Mouse (Mus musculus): ENCODE measurements around the gene Gatd1. TPM values are rescaled to one million over a fixed set of nuclear protein-coding genes. Genes with fewer than 3 reads are reported as not detected.
"Not testable (repeated sequence)": the region's sequence is repeated elsewhere in the genome, so short reads cannot be mapped to it uniquely, and the experiment has no call there.

The Gatd1 gene
- polyA plus RNA-seq, 1 experiment from 2014 or later, result 56.4 TPM

DNA sequence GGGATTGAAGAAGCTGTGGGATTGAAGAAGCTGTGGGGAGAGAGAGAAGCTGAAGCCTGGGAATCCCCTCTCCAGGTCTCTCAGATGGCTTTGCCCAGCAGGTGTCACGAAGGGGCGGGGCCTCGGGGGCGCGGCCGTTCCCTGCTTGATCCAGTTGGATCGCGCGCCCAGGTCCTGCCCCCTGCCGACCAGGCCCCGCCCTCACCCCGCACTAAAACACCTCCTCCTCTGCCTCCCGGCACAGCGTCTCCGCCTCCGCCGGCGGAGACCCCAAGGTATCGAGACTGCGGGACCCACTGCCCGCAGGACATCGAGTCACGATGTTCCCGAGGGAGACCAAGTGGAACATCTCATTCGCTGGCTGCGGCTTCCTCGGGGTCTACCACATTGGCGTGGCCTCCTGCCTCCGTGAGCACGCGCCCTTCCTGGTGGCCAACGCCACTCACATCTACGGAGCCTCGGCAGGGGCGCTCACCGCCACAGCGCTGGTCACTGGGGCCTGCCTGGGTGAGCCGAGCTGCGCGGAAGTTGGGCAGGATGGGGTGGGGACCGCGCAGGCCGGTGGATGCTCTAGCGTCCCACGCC is 41.1 kb upstream of the Gatd1 start, which contains the start of gene Pnpla2:
TSS of gene Pnpla2 (plus strand) at position 232 of the 585 bp plus-strand sequence.
- Histone ChIP-seq H3K27ac (peak within 1 kb of the TSS; percentile 69), H3K27me3 (ENCODE audit: low read depth, poor library complexity, severe bottlenecking) (peaks cover 37% of the 10 kb centered on the region), H3K9me3 (replicated peaks) (no peaks in the 10 kb centered on the region), H3K36me3 (peaks cover 28% of the 10 kb centered on the region), H3K4me3 (peak within 1 kb of the TSS; percentile 60), H3K4me1 (peaks cover 28% of the 10 kb centered on the region)
- peak; percentile 93 for DNase-seq (ENCODE audit: low spot score)
- under 1% methylated on average over 45 of the region's 45 CpGs for WGBS

DNA sequence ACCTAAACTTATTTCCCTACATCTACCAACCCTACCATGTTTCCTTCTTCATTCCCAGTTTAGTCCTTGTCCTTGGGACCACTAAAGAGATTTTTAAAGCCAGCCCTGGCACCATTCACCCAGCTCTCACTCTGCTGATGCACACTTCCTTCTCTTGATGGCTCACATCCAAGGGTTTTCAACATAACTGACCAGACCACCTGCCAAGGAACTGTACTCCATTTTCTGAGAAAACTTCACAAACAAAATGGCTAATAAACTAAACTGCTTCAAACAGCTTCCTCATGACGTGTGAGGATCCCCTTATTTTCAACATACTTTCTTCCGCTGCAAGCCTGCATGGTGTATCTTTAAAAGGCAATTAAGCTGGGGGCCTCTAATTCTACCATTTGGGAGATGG is 39.7 kb upstream of the Gatd1 start:
- Histone ChIP-seq H3K27ac (no peak overlapping the region), H3K4me3 (no peak overlapping the region), H3K9me3 (replicated peaks) (no peaks in the 10 kb centered on the region), H3K27me3 (ENCODE audit: low read depth, poor library complexity, severe bottlenecking) (peaks cover 22% of the 10 kb centered on the region), H3K4me1 (peaks cover 33% of the 10 kb centered on the region), H3K36me3 (peaks cover 38% of the 10 kb centered on the region)
- WGBS, result 71% methylated on average over 2 of the region's 2 CpGs
- DNase-seq (ENCODE audit: low spot score), result no peak

- peaks cover 7% of the 10 kb centered on the region; the same call in 1 of the 2 replicates for H3K27me3 ChIP-seq (ENCODE audit: low read depth, poor library complexity, severe bottlenecking)
- no peaks in the 10 kb centered on the region for H3K9me3 ChIP-seq (replicated peaks)
- no peak overlapping the region for H3K27ac ChIP-seq
- no peak for DNase-seq (ENCODE audit: low spot score)
- no peak overlapping the region for H3K4me3 ChIP-seq
- peaks cover 42% of the 10 kb centered on the region for H3K36me3 ChIP-seq
- H3K4me1 ChIP-seq, result peaks cover 39% of the 10 kb centered on the region
Observed at GRCm38 (mm10) chr7:141451928-141452327, 38.0 kb upstream of the Gatd1 start.

GRCm38 (mm10) chr7:141447110-141447991 is 33.4 kb upstream of the Gatd1 start, which contains the start of gene Rplp2:
TSS of gene Rplp2 (plus strand) at chr7:141447370.
- Histone ChIP-seq H3K4me3 (peak within 1 kb of the TSS; percentile 89), H3K36me3 (peaks cover 43% of the 10 kb centered on the region), H3K27me3 (ENCODE audit: low read depth, poor library complexity, severe bottlenecking) (no peaks in the 10 kb centered on the region), H3K27ac (peak within 1 kb of the TSS; percentile 96), H3K4me1 (peaks cover 34% of the 10 kb centered on the region), H3K9me3 (replicated peaks) (no peaks in the 10 kb centered on the region)
- WGBS, result under 1% methylated on average over 63 of the region's 63 CpGs
- peak; percentile 91 for DNase-seq (ENCODE audit: low spot score)

DNA sequence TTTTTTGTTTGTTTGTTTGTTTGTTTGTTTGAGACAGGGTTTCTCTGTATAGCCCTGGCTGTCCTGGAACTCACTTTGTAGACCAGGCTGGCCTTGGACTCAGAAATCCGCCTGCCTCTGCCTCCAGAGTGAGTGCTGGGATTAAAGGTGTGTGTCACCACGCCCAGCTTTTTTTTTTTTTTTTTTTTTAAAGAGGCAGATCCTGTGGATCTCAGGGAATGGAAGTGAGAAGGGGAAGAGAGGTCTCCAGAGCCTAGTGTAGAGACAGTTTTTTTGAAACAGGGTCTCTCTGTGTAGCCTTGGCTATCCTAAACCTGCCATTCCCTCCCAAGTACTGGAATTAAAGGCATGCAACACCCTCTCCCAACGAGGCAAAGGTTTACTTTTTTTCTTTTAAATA is 32.4 kb upstream of the Gatd1 start:
- peaks cover 43% of the 10 kb centered on the region for H3K36me3 ChIP-seq
- not testable (repeated sequence) for H3K27me3 ChIP-seq (ENCODE audit: low read depth, poor library complexity, severe bottlenecking); H3K9me3 ChIP-seq (replicated peaks); DNase-seq (ENCODE audit: low spot score)
- 90% methylated on average over 3 of the region's 3 CpGs for WGBS
- peak overlapping the region; percentile 96; the same call in 1 of the 2 replicates for H3K27ac ChIP-seq
- peaks cover 44% of the 10 kb centered on the region for H3K4me1 ChIP-seq
- H3K4me3 ChIP-seq, result peak overlapping the region; percentile 89

- peak; percentile 83 for DNase-seq (ENCODE audit: low spot score)
- Histone ChIP-seq H3K4me3 (peak within 1 kb of the TSS; percentile 57), H3K4me1 (peaks cover 52% of the 10 kb centered on the region), H3K9me3 (replicated peaks) (no peaks in the 10 kb centered on the region), H3K27ac (peak within 1 kb of the TSS; percentile 91), H3K36me3 (peaks cover 43% of the 10 kb centered on the region), H3K27me3 (ENCODE audit: low read depth, poor library complexity, severe bottlenecking) (no peaks in the 10 kb centered on the region)
- WGBS, result under 1% methylated on average over 25 of the region's 25 CpGs
Observed at GRCm38 (mm10) chr7:141443828-141444237, 29.9 kb upstream of the Gatd1 start, which contains the start of gene Pidd1. TSS of gene Pidd1 (minus strand) at chr7:141444025.

DNA sequence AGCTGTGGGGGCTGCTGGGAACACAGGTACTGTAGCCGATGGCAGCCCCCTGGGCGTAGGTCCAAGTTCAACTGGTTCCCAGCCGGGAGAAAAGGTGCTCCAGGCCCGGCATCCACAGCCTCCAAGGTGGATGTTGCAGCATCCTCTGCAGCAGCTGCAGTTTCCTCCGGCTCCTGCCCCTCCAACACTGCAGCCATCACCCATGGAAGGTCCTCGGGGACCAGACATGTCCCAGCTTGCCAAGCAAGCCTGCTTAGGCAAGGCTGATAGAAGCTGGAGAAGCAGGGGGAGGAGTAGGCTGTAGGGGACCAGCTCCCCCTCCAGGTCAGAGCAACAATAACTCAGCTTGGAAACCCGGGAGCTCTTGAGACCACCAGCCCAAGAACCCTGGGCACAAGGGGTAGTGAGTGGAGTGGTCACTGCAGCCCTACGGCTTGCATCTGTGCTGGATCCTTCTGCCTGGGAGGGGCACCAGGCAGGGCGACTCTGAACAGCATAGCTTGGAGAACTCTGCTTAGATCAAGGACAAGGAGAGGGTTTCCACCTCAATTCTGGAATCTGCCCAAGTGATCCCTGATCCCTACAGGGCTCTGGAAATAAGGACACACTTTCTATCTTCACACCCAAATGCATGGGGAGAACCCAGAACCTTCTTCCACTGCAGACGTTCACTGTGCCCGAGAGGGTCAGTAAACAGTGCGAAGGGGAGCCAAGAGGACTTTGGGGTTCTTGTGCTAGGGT is 29.3 kb upstream of the Gatd1 start:
- peak; percentile 65 for DNase-seq (ENCODE audit: low spot score)
- no peaks in the 10 kb centered on the region for H3K9me3 ChIP-seq (replicated peaks)
- H3K4me1 ChIP-seq, result peaks cover 46% of the 10 kb centered on the region
- H3K27me3 ChIP-seq (ENCODE audit: low read depth, poor library complexity, severe bottlenecking), result no peaks in the 10 kb centered on the region
- peaks cover 43% of the 10 kb centered on the region for H3K36me3 ChIP-seq
- H3K27ac ChIP-seq, result peak overlapping the region; percentile 91
- WGBS, result 31% methylated on average over 12 of the region's 12 CpGs
- H3K4me3 ChIP-seq, result peak overlapping the region; percentile 57

DNA sequence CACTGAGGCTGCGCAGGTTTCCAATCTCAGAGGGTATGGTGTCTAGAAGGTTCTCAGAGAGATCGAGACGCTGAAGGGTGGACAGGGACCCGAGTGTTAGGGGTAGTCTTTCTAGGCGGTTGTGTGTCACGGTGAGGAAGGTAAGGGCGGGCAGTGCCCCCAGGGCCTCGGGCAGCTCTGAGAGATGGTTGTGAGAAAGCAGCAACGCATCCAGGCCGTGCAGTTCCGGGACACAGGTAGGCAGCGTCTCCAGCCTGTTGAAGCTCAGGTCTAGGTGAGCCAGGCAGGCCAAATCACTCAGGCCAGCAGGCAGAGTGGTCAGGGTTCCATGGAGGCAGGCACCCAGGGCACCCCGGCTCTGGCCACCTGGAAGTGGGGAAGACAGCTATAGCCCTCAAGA is 28.3 kb upstream of the Gatd1 start:
- 95% methylated on average over 13 of the region's 13 CpGs for WGBS
- Histone ChIP-seq H3K4me3 (peak overlapping the region; percentile 57), H3K36me3 (peaks cover 52% of the 10 kb centered on the region), H3K9me3 (replicated peaks) (no peaks in the 10 kb centered on the region), H3K4me1 (peaks cover 50% of the 10 kb centered on the region), H3K27ac (peak overlapping the region; percentile 91), H3K27me3 (ENCODE audit: low read depth, poor library complexity, severe bottlenecking) (no peaks in the 10 kb centered on the region)
- DNase-seq (ENCODE audit: low spot score), result no peak

- H3K27ac ChIP-seq, result no peak overlapping the region; the same call in 1 of the 2 replicates
- WGBS, result 93% methylated on average over 9 of the region's 9 CpGs
- H3K4me1 ChIP-seq, result peaks cover 58% of the 10 kb centered on the region
Observed at GRCm38 (mm10) chr7:141441460-141441859, 27.5 kb upstream of the Gatd1 start.

GRCm38 (mm10) chr7:141440613-141441012 is 26.7 kb upstream of the Gatd1 start:
- H3K36me3 ChIP-seq, result peaks cover 52% of the 10 kb centered on the region
- 0 out of 2 replicates have a peak overlapping the region, but pooled peaks have one; percentile 8 for H3K4me3 ChIP-seq
- no peak for DNase-seq (ENCODE audit: low spot score)
- WGBS, result 40% methylated on average over 6 of the region's 6 CpGs
- peaks cover 66% of the 10 kb centered on the region for H3K4me1 ChIP-seq
- H3K9me3 ChIP-seq (replicated peaks), result no peaks in the 10 kb centered on the region
- no peaks in the 10 kb centered on the region for H3K27me3 ChIP-seq (ENCODE audit: low read depth, poor library complexity, severe bottlenecking)
- no peak overlapping the region for H3K27ac ChIP-seq

More at GRCm38 (mm10) chr7:141441460-141441859, 27.5 kb upstream of the Gatd1 start:
- Histone ChIP-seq H3K4me3 (0 out of 2 replicates have a peak overlapping the region, but pooled peaks have one; percentile 4), H3K36me3 (peaks cover 52% of the 10 kb centered on the region), H3K27me3 (ENCODE audit: low read depth, poor library complexity, severe bottlenecking) (no peaks in the 10 kb centered on the region), H3K9me3 (replicated peaks) (no peaks in the 10 kb centered on the region)
- DNase-seq (ENCODE audit: low spot score), result no peak

GRCm38 (mm10) chr7:141439811-141440210 is 25.9 kb upstream of the Gatd1 start:
- Histone ChIP-seq H3K4me3 (no peak overlapping the region), H3K4me1 (peaks cover 74% of the 10 kb centered on the region), H3K27me3 (ENCODE audit: low read depth, poor library complexity, severe bottlenecking) (no peaks in the 10 kb centered on the region), H3K9me3 (replicated peaks) (no peaks in the 10 kb centered on the region), H3K36me3 (peaks cover 52% of the 10 kb centered on the region), H3K27ac (no peak overlapping the region)
- no peak for DNase-seq (ENCODE audit: low spot score)
- 97% methylated on average over 11 of the region's 11 CpGs for WGBS

GRCm38 (mm10) chr7:141439140-141439679 is 25.3 kb upstream of the Gatd1 start:
- Histone ChIP-seq H3K36me3 (peaks cover 52% of the 10 kb centered on the region), H3K4me3 (no peak overlapping the region), H3K4me1 (peaks cover 78% of the 10 kb centered on the region), H3K27ac (no peak overlapping the region), H3K9me3 (replicated peaks) (no peaks in the 10 kb centered on the region), H3K27me3 (ENCODE audit: low read depth, poor library complexity, severe bottlenecking) (no peaks in the 10 kb centered on the region)
- no peak for DNase-seq (ENCODE audit: low spot score)
- 96% methylated on average over 10 of the region's 10 CpGs for WGBS

Measured in limb, embryonic 10.5 days (tissue).